Mouse (Mus musculus) layer of hippocampus, postnatal 25 days (tissue): ENCODE data around the gene Olfr32. TPM values are rescaled to one million over a fixed set of nuclear protein-coding genes. Genes with fewer than 3 reads are reported as not detected.
"Not testable (repeated sequence)": the region's sequence is repeated elsewhere in the genome, so short reads cannot be mapped to it uniquely, and the experiment has no call there.

ENCODE experiments used
- DNase-seq, 2 experiments: peaks; one replicate each; pipeline ENCODE4 v3.0.0; 2022; ENCODE audit warnings: mixed read lengths in 2 of 2, low spot score in 1 of 2; ENCODE audit errors: extremely low spot score in 1 of 2
- total RNA-seq, 2 experiments: library from RNA; stranded (reverse); gene quantifications; 2 replicates each; pipeline ENCODE4 v1.2.3; 2021

Gene Olfr32
- total RNA-seq, result not detected

DNA sequence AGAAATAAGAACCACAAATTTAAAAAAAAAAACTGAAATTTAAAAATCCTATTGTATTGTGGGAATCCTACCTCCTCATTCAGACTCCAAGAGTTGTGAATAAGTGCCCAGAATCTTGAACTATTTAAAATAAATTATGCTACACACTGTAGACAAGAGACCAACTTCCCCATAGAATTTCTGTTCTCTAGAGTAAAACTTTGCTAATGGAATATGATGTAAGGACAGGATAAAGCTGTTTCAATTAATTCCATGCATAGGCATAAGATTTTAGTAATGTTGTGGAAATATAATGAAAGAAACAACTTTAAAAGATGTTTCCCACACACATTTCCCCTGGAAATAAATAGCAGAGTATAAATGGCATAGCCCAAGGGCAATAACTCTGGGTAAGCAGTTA, at the start of gene Olfr32:
Olfr32 (minus strand) TSS at position 101 of the 400 bp plus-strand sequence.
- no peak for DNase-seq

DNA sequence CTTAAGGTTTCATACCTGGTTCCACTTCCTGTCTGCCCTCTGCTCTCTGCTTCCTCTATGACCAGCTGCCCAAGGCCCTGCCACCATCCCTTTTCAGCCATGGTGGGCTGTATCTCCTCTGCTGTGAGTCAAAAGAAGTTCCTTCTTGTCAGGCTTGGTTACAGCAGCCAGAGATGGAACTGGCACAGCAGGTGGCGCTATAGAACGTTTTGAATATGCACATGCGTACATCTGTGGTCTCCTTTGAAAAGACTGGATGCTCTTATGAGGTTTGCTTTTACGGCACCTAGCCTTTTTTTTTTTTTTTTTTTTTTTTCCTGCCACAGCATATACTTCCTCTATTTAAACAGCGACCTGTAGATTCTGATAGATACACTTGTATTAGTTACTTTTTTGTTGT, 45.0 kb upstream of the Olfr32 start:
- DNase-seq, result not testable (repeated sequence)

DNA sequence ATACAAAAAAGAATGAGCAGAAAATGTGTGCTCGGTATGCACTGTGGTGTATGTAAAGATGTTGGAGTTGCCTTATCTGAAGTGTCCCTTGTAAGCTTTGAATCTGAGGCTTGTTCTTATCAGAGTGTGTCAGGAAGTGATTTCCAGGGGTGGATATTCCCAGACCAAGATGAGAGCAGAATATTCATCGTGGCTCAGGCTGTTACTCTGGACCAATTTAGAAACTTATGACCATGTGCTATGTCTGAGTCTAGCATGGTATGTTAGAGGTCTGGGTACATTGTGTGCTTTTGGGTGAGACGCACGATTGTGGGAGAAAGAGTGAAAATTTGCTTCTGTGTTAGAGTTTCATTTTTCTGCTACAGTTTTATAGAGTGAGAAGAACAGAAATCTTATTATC, 44.0 kb upstream of the Olfr32 start:
- DNase-seq, result not testable (repeated sequence)

DNA sequence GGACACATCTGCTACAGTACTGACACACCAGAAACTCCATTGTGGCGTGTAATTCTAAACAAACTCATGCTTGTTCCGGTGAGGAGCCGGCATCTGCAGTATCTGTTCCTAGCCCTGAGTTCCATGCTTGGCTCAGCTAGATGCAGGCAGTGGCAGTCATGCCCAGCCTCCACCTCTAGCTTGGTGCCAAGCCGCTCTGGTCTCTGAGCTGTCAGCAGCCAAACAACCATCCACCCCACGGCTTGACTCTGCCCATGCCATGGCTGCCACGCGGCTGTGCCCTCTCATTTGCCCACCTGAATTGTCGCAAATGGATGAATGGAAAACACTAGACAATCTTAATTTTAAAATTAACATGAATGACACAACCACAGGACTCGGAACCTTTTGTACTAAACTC, 11.8 kb upstream of the Olfr32 start:
- DNase-seq, result no peak

DNA sequence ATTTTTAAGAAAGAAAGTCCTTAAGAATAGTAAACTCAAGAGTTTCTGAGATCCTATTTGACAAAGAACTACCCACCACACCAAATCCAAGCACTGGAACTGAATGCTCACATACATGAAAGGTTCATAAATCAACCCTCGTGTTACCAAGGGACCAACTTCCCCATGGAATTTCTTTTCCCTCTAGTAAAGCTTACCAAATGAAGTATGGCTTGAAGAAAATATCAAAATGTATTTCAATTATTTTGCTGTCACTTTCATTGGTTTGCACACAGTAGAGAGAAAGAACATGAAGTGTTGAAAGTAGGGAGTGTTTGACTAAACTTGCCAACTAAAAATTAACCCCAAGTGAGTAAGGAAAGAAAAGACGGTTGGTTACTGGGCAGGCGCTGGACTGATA, 10.9 kb upstream of the Olfr32 start, which contains the start of gene Olfr1270:
Olfr1270 (minus strand) TSS at position 101 of the 400 bp plus-strand sequence.
- DNase-seq, result no peak

DNA sequence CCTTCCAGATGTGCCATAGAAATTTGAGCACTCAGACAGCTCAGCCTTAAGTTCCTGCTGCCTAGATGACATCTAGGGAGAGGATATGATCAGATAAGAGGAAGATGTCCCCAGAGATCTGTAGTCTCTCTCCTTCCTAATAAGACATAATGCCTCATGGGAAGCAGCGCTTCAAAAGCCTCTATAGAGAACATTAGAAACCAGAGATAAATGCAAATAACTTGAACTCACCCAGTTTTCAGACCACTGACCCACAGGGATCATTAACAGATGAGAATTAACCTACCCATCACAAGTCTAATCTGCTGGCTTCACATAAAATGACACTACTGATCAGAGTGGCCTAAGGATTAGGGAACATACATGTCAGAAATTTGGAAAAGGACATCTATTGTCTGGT, 20.8 kb downstream of the Olfr32 start, which contains the start of gene Olfr1269:
Olfr1269 (minus strand) TSS at position 101 of the 400 bp plus-strand sequence.
- DNase-seq, result no peak

Other genes with a start within 250 kb of the Olfr32 start
- not detected for gene Olfr1258, start 215.0 kb downstream of the Olfr32 start, total RNA-seq
- not detected for gene Olfr1259, start 193.6 kb downstream of the Olfr32 start, total RNA-seq
- not detected for gene Olfr1260, start 168.0 kb downstream of the Olfr32 start, total RNA-seq
- not detected for gene Olfr1261, start 151.1 kb downstream of the Olfr32 start, total RNA-seq
- not detected for gene Olfr1262, start 142.2 kb downstream of the Olfr32 start, total RNA-seq
- not detected for gene Olfr1263, start 130.2 kb downstream of the Olfr32 start, total RNA-seq
- not detected for gene Olfr1264, start 116.7 kb downstream of the Olfr32 start, total RNA-seq
- not detected for gene Olfr1265, start 107.0 kb downstream of the Olfr32 start, total RNA-seq
- gene Olfr140, start 78.7 kb downstream of the Olfr32 start, total RNA-seq, result not detected
- not detected for gene Olfr1269, start 20.9 kb downstream of the Olfr32 start, total RNA-seq
- gene Olfr1270, start 10.8 kb upstream of the Olfr32 start, total RNA-seq, result not detected
- gene Olfr1506, start 82.2 kb upstream of the Olfr32 start, total RNA-seq, result under 1 TPM in 1 of 2 experiments, not detected in 1; 0.10 TPM
- gene Olfr142, start 115.3 kb upstream of the Olfr32 start, total RNA-seq, result not detected
- not detected for gene Olfr1271, start 128.7 kb upstream of the Olfr32 start, total RNA-seq
- not detected for gene Olfr1272, start 150.5 kb upstream of the Olfr32 start, total RNA-seq
- gene Gm13769, start 179.9 kb upstream of the Olfr32 start, total RNA-seq, result under 1 TPM in 1 of 2 experiments, not detected in 1; 0.26 TPM